Mouse (Mus musculus) neural tube, embryonic 11.5 days (tissue): ENCODE data around the gene Zfp277. TPM values are rescaled to one million over a fixed set of nuclear protein-coding genes. Genes with fewer than 3 reads are reported as not detected.

Experiments
- ATAC-seq: fragments of 200-750 bp; cut with Nextera tagmentation; 2 replicates; pipeline ENCODE4 v1.8.0; 2017; ENCODE audit warnings: moderate number of reproducible peaks, mild to moderate bottlenecking, moderate TSS enrichment, moderate library complexity; ENCODE audit not compliant: insufficient read depth, low FRiP score, low TSS enrichment
- DNase-seq: peaks from one replicate; pipeline ENCODE4 v3.0.0-alpha.2; 2015; ENCODE audit warnings: low spot score
- H3K27ac ChIP-seq: fragments of 300-500 bp; sonication (generic); 2 replicates; pipeline ENCODE4 v1.5.1; 2014; ENCODE audit warnings: low read depth, mild to moderate bottlenecking, low read length
- H3K27me3 ChIP-seq: fragments of 300-500 bp; sonication (generic); 2 replicates; pipeline ENCODE4 v1.6.1; 2014; ENCODE audit warnings: mild to moderate bottlenecking, low read length, mixed read lengths; ENCODE audit not compliant: control insufficient read depth, insufficient read depth
- H3K36me3 ChIP-seq: fragments of 300-500 bp; sonication (generic); 2 replicates; pipeline ENCODE4 v1.6.1; 2014; ENCODE audit warnings: mild to moderate bottlenecking, low read length, moderate library complexity, mixed read lengths; ENCODE audit not compliant: control insufficient read depth, insufficient read depth
- H3K4me1 ChIP-seq: fragments of 300-500 bp; sonication (generic); 2 replicates; pipeline ENCODE4 v1.6.1; 2014; ENCODE audit warnings: low read length, mixed read lengths; ENCODE audit not compliant: control insufficient read depth, insufficient read depth
- H3K4me2 ChIP-seq: fragments of 300-500 bp; sonication (generic); 2 replicates; pipeline ENCODE4 v1.6.1; 2014; ENCODE audit warnings: low read depth, mild to moderate bottlenecking, moderate library complexity
- H3K4me3 ChIP-seq: fragments of 300-500 bp; sonication (generic); 2 replicates; pipeline ENCODE4 v1.5.1; 2014; ENCODE audit warnings: low read depth, low read length
- H3K9ac ChIP-seq: fragments of 300-500 bp; sonication (generic); 2 replicates; pipeline ENCODE4 v1.6.1; 2014; ENCODE audit warnings: mild to moderate bottlenecking, low read length
- H3K9me3 ChIP-seq: fragments of 300-500 bp; sonication (generic); 2 replicates; pipeline ENCODE4 v1.6.1; 2016; ENCODE audit warnings: low read length; ENCODE audit not compliant: control insufficient read depth
- WGBS: fragments of 180-500 bp; shearing (Covaris S2); extraction: QIAGEN DNeasy Blood & Tissue Kit; methylation state at CpG from one replicate; pipeline ENCODE4 v1.1.7; 2014; 5-methylcytosine and 5-hydroxymethylcytosine counted together
- polyA plus RNA-seq: library from polyadenylated mRNA; unstranded; fragments of >200 nt; fragmentation: Nextera tagmentation; extraction: Ambion mirVana; gene quantifications from 2 replicates; pipeline ENCODE4 v1.2.1, GENCODE M21; 2014

Gene Zfp277
- polyA plus RNA-seq, 1 experiment from 2014 or later = 40.3 TPM

GRCm38 (mm10) chr12:40469009-40469408 is 23.3 kb upstream of the Zfp277 start:
- H3K4me3 ChIP-seq = no peak overlapping the region
- 81% methylated on average over 5 of the region's 5 CpGs for WGBS
- no peaks in the 10 kb centered on the region for H3K36me3 ChIP-seq
- H3K4me1 ChIP-seq = 0 out of 2 replicates have a peak, but pooled peaks cover 9% of the 10 kb centered on the region
- no peak overlapping the region for H3K4me2 ChIP-seq
- ATAC-seq (no peak), DNase-seq (no peak)
- no peaks in the 10 kb centered on the region for H3K27me3 ChIP-seq
- H3K9ac ChIP-seq = no peak overlapping the region
- no peak overlapping the region for H3K27ac ChIP-seq
- no peaks in the 10 kb centered on the region for H3K9me3 ChIP-seq

- Histone ChIP-seq H3K4me3 (no peak overlapping the region), H3K27me3 (no peaks in the 10 kb centered on the region), H3K4me1 (0 out of 2 replicates have a peak, but pooled peaks cover 9% of the 10 kb centered on the region), H3K9me3 (no peaks in the 10 kb centered on the region), H3K9ac (no peak overlapping the region), H3K4me2 (no peak overlapping the region), H3K27ac (no peak overlapping the region), H3K36me3 (no peaks in the 10 kb centered on the region)
- no peak for DNase-seq
- WGBS = 90% methylated on average over 4 of the region's 4 CpGs
- no peak for ATAC-seq
Observed at GRCm38 (mm10) chr12:40468235-40468634, 22.5 kb upstream of the Zfp277 start.

DNA sequence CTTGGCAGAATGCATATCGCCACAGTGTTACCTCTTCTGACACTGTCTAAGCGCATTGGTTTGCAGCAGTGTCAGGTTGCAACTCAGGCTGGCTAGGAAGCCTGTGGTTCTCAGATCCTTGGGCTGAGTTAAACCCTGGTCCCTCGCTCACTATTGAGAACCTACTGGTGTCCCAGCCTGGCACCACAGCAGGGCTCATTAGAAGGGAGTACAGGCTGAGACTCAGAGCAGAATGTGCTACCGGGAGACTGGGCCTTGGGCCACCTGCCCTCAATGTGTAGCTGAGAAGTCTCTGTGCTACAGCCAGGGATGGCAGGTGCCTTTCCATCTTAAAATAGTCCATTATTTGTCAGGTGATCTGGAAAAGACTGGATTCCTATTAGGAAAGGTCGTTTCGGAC is 18.6 kb upstream of the Zfp277 start:
- H3K36me3 ChIP-seq = no peaks in the 10 kb centered on the region
- H3K9me3 ChIP-seq = no peaks in the 10 kb centered on the region
- 60% methylated on average over 6 of the region's 6 CpGs for WGBS
- no peak overlapping the region for H3K27ac ChIP-seq
- no peaks in the 10 kb centered on the region for H3K27me3 ChIP-seq
- H3K4me3 ChIP-seq = no peak overlapping the region
- no peak for ATAC-seq
- peaks cover 13% of the 10 kb centered on the region; the same call in 1 of the 2 replicates for H3K4me1 ChIP-seq
- H3K9ac ChIP-seq = no peak overlapping the region
- H3K4me2 ChIP-seq = no peak overlapping the region
- no peak for DNase-seq

DNA sequence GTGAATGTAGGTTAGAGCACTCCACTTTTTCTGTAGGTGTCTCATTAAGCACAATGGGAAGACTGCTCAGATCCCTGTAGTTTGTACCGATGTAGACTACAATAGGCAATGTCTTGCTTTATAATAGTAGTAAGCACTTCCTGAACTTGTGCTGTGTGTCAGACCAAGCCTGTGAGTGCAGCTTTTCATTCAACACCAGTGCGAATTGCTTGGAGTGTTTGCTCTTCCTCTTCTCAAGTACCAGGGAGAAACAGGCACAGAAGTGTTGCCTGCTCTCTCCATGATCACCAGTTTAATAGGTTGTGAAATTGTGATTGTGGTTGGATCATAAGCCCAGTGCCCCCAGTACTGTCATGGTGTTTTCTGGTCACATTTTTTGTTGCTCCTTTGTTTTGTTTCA is 18.1 kb upstream of the Zfp277 start:
- Histone ChIP-seq H3K4me1 (peaks cover 13% of the 10 kb centered on the region; the same call in 1 of the 2 replicates), H3K36me3 (no peaks in the 10 kb centered on the region), H3K9ac (no peak overlapping the region), H3K4me3 (no peak overlapping the region), H3K27ac (no peak overlapping the region), H3K9me3 (no peaks in the 10 kb centered on the region), H3K4me2 (no peak overlapping the region), H3K27me3 (no peaks in the 10 kb centered on the region)
- 67% methylated on average over 2 of the region's 2 CpGs for WGBS
- ATAC-seq (no peak), DNase-seq (no peak)

DNA sequence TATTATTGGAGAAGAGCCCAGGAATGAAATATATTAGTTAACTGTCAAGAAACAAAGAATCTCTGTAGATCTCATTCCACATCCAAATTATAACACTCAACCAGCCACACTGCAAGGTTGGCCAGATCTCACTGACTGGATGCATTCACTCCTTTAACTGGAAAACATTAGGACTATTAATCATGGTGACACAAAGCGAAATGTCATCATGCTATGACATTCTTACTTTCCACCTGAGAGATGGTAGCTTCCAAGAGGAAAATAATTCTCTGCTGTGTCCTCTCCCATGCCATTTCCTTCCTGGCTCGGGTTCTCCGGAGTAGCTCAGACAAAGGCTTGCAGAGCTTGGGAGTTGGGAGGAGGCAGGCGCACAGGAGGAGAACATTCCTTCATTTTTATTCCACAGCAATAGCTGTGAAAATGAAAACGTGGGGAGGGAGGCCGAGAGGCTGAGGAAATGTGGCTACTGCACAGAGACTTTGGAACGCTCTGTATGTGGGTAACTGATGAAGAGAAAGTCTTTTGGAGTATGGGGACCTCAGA is 17.1 kb upstream of the Zfp277 start:
- no peak overlapping the region for H3K9ac ChIP-seq
- 56% methylated on average over 7 of the region's 7 CpGs for WGBS
- H3K4me1 ChIP-seq = peaks cover 13% of the 10 kb centered on the region; the same call in 1 of the 2 replicates
- ATAC-seq (no peak), DNase-seq (no peak)
- no peaks in the 10 kb centered on the region for H3K36me3 ChIP-seq
- no peak overlapping the region; the same call in 1 of the 2 replicates for H3K27ac ChIP-seq
- no peak overlapping the region for H3K4me3 ChIP-seq
- no peak overlapping the region for H3K4me2 ChIP-seq
- H3K9me3 ChIP-seq = no peaks in the 10 kb centered on the region
- H3K27me3 ChIP-seq = no peaks in the 10 kb centered on the region

DNA sequence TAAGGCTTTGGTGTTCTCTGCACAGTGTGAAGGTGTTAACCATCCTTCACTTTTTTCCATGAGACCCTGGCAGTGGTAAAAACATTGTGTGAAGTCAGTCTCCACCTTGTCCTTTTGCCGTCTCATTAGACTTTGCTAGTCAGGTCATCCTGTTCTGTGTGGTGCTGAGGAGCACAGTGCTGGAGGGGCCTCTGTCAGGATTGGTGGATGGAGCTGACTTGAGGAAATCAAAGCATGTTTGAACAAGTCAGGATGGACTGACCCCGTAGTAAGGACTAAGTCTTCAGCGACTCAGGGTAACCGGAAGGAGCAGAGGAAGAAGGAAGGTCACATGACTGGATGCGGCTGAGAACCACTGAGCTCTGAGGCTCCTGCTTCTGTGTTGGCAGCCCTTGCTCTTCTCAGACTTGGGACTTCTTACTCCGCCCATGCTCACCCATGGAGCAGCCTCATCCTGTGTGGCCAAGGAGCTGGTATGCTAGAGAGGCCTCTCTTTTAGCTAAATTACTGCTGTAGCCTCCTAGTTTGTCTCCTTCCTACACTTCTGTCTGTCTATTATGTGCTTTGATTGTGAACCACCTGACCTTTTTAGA is 14.1 kb upstream of the Zfp277 start:
- Histone ChIP-seq H3K27ac (no peak overlapping the region), H3K4me2 (no peak overlapping the region)
- 77% methylated on average over 6 of the region's 6 CpGs for WGBS

DNA sequence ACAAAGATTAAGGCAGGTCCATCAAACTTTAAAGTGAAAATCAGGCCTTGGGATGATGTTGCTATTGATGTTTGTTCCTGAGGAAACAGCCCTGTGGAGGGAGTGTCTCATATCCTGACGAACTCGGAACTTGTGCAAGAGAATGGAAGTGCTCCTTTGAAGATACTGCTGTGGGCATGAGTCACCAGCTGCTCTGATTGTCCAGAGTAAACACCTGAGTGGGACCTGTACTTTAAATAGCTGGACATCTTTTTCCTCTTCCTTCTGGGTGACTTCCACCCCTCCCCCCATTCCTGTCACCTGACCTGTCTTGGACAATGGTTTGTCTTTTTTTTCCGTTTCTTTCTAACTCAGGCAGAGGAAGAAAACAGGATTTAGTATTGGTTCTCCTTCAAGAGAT is 13.3 kb upstream of the Zfp277 start:
- H3K9ac ChIP-seq = no peak overlapping the region
- no peaks in the 10 kb centered on the region for H3K36me3 ChIP-seq
- H3K9me3 ChIP-seq = no peaks in the 10 kb centered on the region
- DNase-seq = no peak
- ATAC-seq = no peak
- H3K4me2 ChIP-seq = no peak overlapping the region
- H3K27ac ChIP-seq = no peak overlapping the region
- 67% methylated on average over 3 of the region's 3 CpGs for WGBS
- H3K4me3 ChIP-seq = no peak overlapping the region
- peaks cover 4% of the 10 kb centered on the region; the same call in 1 of the 2 replicates for H3K4me1 ChIP-seq
- no peaks in the 10 kb centered on the region for H3K27me3 ChIP-seq

More for the DNA sequence above, 14.1 kb upstream of the Zfp277 start:
- Histone ChIP-seq H3K36me3 (no peaks in the 10 kb centered on the region), H3K9ac (no peak overlapping the region), H3K4me3 (no peak overlapping the region), H3K9me3 (no peaks in the 10 kb centered on the region), H3K4me1 (peaks cover 8% of the 10 kb centered on the region; the same call in 1 of the 2 replicates), H3K27me3 (no peaks in the 10 kb centered on the region)
- ATAC-seq (no peak), DNase-seq (no peak)

DNA sequence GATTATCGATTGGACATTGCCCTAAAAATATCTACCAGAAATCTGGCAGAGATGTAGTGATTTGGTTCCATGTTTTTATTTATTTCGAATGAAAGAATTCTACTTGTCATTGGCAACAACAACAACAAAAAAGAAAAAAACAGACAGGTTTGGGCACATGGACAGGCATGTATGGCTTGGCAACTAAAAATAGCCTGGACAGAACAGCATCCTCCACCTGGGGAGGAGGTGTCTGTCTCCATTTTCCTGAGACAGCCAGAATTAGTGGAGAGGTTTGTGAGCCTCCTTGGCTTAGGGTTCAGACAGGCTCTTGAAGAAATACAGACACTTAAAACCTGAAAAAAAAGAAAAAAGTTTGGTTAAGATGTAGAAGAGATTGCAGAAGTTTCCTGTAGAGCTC is 10.8 kb upstream of the Zfp277 start:
- Histone ChIP-seq H3K4me1 (no peaks in the 10 kb centered on the region), H3K27ac (no peak overlapping the region), H3K36me3 (no peaks in the 10 kb centered on the region), H3K9me3 (no peaks in the 10 kb centered on the region), H3K9ac (no peak overlapping the region), H3K4me2 (no peak overlapping the region), H3K27me3 (no peaks in the 10 kb centered on the region), H3K4me3 (no peak overlapping the region)
- WGBS = 89% methylated on average over 2 of the region's 2 CpGs
- DNase-seq (no peak), ATAC-seq (no peak)

DNA sequence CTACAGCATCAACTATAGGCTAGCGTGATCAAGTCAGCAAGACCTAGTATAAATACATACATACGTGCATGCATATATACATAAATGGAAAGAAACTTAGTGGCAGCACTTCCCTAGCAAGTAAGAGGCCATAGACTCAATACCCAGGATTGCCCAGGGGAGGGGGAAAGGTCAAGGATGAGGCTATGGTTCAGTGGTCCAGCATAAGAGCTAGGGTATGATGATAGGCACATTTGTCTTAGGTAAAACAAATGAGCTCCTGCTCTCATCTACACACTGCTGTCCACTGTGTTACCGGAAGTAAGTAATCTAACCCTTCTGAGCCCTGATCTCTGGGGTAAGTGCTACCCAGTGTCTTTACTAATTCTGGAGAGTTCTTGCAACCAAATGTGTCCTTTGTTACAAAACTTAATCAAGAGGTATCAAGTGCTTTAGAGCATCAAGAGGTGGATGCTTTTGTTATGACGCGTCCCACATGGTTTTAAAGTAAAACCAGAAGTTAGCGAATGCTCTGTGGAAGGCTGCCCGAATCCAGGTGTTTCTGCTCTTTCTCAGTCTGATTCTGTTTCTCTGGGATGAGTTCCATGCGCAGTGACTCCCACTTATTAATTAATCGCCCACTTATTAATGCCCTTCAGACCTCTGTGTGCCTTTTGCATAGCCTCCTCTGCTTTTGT is 3.6 kb upstream of the Zfp277 start:
- Histone ChIP-seq H3K9ac (no peak overlapping the region), H3K4me2 (no peak overlapping the region), H3K4me3 (no peak overlapping the region)

More for the DNA sequence above, 3.6 kb upstream of the Zfp277 start:
- ATAC-seq (no peak), DNase-seq (no peak)
- no peaks in the 10 kb centered on the region for H3K9me3 ChIP-seq
- no peaks in the 10 kb centered on the region for H3K27me3 ChIP-seq
- no peaks in the 10 kb centered on the region for H3K36me3 ChIP-seq
- no peak overlapping the region for H3K27ac ChIP-seq
- 74% methylated on average over 9 of the region's 9 CpGs for WGBS
- H3K4me1 ChIP-seq = peaks cover 12% of the 10 kb centered on the region; the same call in 1 of the 2 replicates
